In the genomic region with DNA sequence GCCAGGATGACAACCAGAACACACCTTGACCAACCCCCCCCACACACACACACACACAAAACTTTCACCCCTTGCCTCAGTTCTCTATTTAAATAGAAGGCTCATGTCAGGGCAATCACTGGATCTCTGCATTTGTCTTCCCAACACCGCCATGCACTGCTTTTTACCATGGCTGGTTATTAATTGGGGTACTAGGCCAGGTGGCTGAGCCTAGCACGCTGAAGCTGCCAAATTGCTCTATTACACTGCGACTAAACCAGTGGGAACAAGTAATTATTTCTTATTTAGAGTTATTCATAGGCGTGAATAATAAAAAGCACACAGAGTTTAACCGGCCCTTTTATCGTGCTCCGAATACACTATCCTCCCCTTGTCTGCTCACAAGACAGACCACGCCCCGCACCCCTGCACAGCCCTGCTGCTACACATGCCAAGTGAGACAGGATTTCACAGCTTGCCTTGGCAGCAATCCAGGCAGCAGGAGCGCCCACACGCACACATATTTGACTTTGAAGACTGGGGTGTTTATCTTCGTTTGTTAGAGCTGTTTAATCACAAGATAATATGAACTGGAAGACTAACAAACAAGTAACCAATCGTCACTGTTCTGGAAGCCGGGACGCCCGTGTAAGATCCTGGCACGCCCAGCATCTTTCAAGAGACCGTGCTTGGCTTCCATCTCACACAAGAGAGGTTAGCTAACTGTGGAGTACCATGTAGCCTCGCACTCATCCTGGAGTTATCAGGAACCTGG, we compare ENCODE assay signal across 8 mouse cellular contexts. TPM values are rescaled to one million over a fixed set of nuclear protein-coding genes. Genes with fewer than 3 reads are reported as not detected.
DNase-seq lines count a peak whose midpoint lies in the region; ATAC-seq lines count a peak whose summit lies in the region.

No protein-coding gene starts in this region.

- H3K4me2 ChIP-seq in hindbrain, embryonic 16.5 days (ENCODE audit: low read length): peak overlapping the region; percentile 51
- no peak overlapping the region for H3K4me2 ChIP-seq in stomach, embryonic 14.5 days (replicated peaks; ENCODE audit: low read depth, low read length)

- peak overlapping the region; percentile 15 for H3K4me3 ChIP-seq in hindbrain, embryonic 16.5 days (ENCODE audit: low read length)
- no peak overlapping the region for H3K4me3 ChIP-seq in stomach, embryonic 14.5 days (ENCODE audit: low read depth, low read length)

- peak; percentile 90 for ATAC-seq in hindbrain, embryonic 16.5 days
- peak; percentile 35; the same call in 1 of the 2 replicates for ATAC-seq in megakaryocyte, adult 5-6 weeks (ENCODE audit: poor library complexity, severe bottlenecking)
- ATAC-seq in stomach, embryonic 14.5 days (ENCODE audit: insufficient number of reproducible peaks, insufficient read depth, low FRiP score, low read depth): peak; percentile 89
- no peak for ATAC-seq in monocyte, adult 5-6 weeks (replicated peaks; ENCODE audit: insufficient number of reproducible peaks, low FRiP score, low TSS enrichment, poor library complexity, severe bottlenecking)

- H3K4me1 ChIP-seq in hindbrain, embryonic 16.5 days (ENCODE audit: control insufficient read depth, insufficient read depth, low read depth, low read length): peaks cover 5% of the 10 kb centered on the region
- H3K4me1 ChIP-seq in stomach, embryonic 14.5 days (ENCODE audit: control insufficient read depth, insufficient read depth, low read length): no peaks in the 10 kb centered on the region

- WGBS in hindbrain, embryonic 16.5 days: 33% methylated on average over 19 of the region's 19 CpGs
- 48% methylated on average over 19 of the region's 19 CpGs for WGBS in stomach, embryonic 14.5 days

- H3K27me3 ChIP-seq in hindbrain, embryonic 16.5 days (replicated peaks; ENCODE audit: control insufficient read depth, insufficient read depth, low read length): no peaks in the 10 kb centered on the region
- H3K27me3 ChIP-seq in stomach, embryonic 14.5 days (ENCODE audit: control insufficient read depth, insufficient read depth, low read length): no peaks in the 10 kb centered on the region

- H3K27ac ChIP-seq in hindbrain, embryonic 16.5 days (ENCODE audit: low read depth, low read length): no peak overlapping the region
- no peak overlapping the region for H3K27ac ChIP-seq in stomach, embryonic 14.5 days (ENCODE audit: low read length)

- no peaks in the 10 kb centered on the region for H3K36me3 ChIP-seq in hindbrain, embryonic 16.5 days (ENCODE audit: control insufficient read depth, insufficient read depth, low read length)
- H3K36me3 ChIP-seq in stomach, embryonic 14.5 days (ENCODE audit: control insufficient read depth, insufficient read depth, low read length): no peaks in the 10 kb centered on the region; the same call in 1 of the 2 replicates

- H3K9me3 ChIP-seq in hindbrain, embryonic 16.5 days (ENCODE audit: control insufficient read depth, low read length): no peaks in the 10 kb centered on the region
- no peaks in the 10 kb centered on the region for H3K9me3 ChIP-seq in stomach, embryonic 14.5 days (ENCODE audit: control insufficient read depth, low read depth, low read length)

- peak overlapping the region; percentile 27 for H3K9ac ChIP-seq in hindbrain, embryonic 16.5 days (ENCODE audit: low read depth, low read length)
- H3K9ac ChIP-seq in stomach, embryonic 14.5 days (replicated peaks; ENCODE audit: low read depth, low read length): no peak overlapping the region

- peak; percentile 63 for DNase-seq in MN1 (ENCODE audit: low spot score)
- DNase-seq in cerebellum, adult 18-20 months: peak; percentile 67 to 69
- DNase-seq in frontal cortex, postnatal 25 days (ENCODE audit: low spot score in 2 of 2): peak; percentile 35 to 53
- peak; percentile 39 for DNase-seq in left cerebral cortex, adult 11 months (ENCODE audit: low spot score)

RNA-seq across cellular contexts. Expression of a gene that starts 38.3 kb away (rescaled TPM):
- 48.6 and 58.3 TPM in 2 replicates for polyA plus RNA-seq in hindbrain, embryonic 16.5 days (2015; fragmentation: Nextera tagmentation; extraction: Ambion mirVana)
- total RNA-seq in megakaryocyte, adult 5-6 weeks (2015): 30.8 and 32.9 TPM in 2 replicates
- total RNA-seq in megakaryocyte, adult 5-6 weeks (2017): 33.6 and 37.7 TPM in 2 replicates
- 36.9 and 37.6 TPM in 2 replicates for polyA plus RNA-seq in stomach, embryonic 14.5 days (2014; fragmentation: Nextera tagmentation; extraction: Ambion mirVana)
- 31.8 to 40.7 TPM (median 36.9 TPM) in 3 replicates for total RNA-seq in monocyte, adult 5-6 weeks (2017)
